Mouse (Mus musculus) ES-E14 (cell line): ENCODE measurements around the gene Eif2s2.
"Not testable (repeated sequence)": the region's sequence is repeated elsewhere in the genome, so short reads cannot be mapped to it uniquely, and the experiment has no call there.

ENCODE experiments used
- CHD2 ChIP-seq: IDR thresholded peaks from 2 replicates; pipeline ENCODE4 v1.6.1; 2014; ENCODE audit warnings: mild to moderate bottlenecking, low read depth, low read length, inconsistent platforms
- HCFC1 ChIP-seq: IDR thresholded peaks from 2 replicates; pipeline ENCODE4 v1.6.1; 2012; ENCODE audit warnings: low read length, inconsistent platforms, borderline replicate concordance; ENCODE audit not compliant: insufficient read depth
- MAFK ChIP-seq: IDR thresholded peaks from 2 replicates; pipeline ENCODE4 v1.6.1; 2014; ENCODE audit warnings: mild to moderate bottlenecking, low read depth, low read length, inconsistent platforms; ENCODE audit not compliant: insufficient read depth
- ZC3H11A ChIP-seq: IDR thresholded peaks from 2 replicates; pipeline ENCODE4 v1.6.1; 2012; ENCODE audit warnings: low read depth, mild to moderate bottlenecking, inconsistent platforms, low read length, borderline replicate concordance
- ZNF384 ChIP-seq: IDR thresholded peaks from 2 replicates; pipeline ENCODE4 v1.6.1; 2012; ENCODE audit warnings: low read depth, low read length, inconsistent platforms

- not testable (repeated sequence) for TF ChIP-seq ZNF384, ZC3H11A, CHD2, HCFC1, MAFK
Observed at GRCm38 (mm10) chr2:154899004-154899403, 6.3 kb upstream of the Eif2s2 start.
